Mouse (Mus musculus) left cerebral cortex, postnatal 10 days (tissue): ENCODE data around the gene Veph1. TPM values are rescaled to one million over a fixed set of nuclear protein-coding genes. Genes with fewer than 3 reads are reported as not detected.
A peak's percentile ranks its signal among the peaks of the same experiment; 100 is the strongest.

Experiments
- DNase-seq, 2 experiments: peaks; one replicate each; pipeline ENCODE4 v3.0.0; 2021 to 2022; ENCODE audit warnings: low spot score in 2 of 2, mixed read lengths in 1 of 2; ENCODE audit errors: extremely low spot score in 1 of 2
- intact Hi-C: fragments of 180-260 bp; cut with DNase I; formaldehyde crosslinking; loops from one replicate; pipeline ENCODE4 v1.15.1; 2025
- total RNA-seq, 2 experiments: library from RNA; stranded (reverse); gene quantifications; 2 replicates each; pipeline ENCODE4 v1.2.3; 2021

Veph1 gene
- total RNA-seq, 2 experiments from 2014 or later: 0.34 TPM

GRCm38 (mm10) chr3:66056912-66057311 is 239.7 kb downstream of the Veph1 start:
- no peak for DNase-seq
- intact Hi-C loops: no loop called here

GRCm38 (mm10) chr3:66055652-66056051 is 241.0 kb downstream of the Veph1 start:
- intact Hi-C loops: no loop called here
- DNase-seq: no peak

GRCm38 (mm10) chr3:66050092-66050886 is 246.3 kb downstream of the Veph1 start:
- intact Hi-C loops: no loop called here

GRCm38 (mm10) chr3:66040857-66041494 is 255.7 kb downstream of the Veph1 start:
- DNase-seq: no peak
- intact Hi-C loops: no loop called here

More at GRCm38 (mm10) chr3:66050092-66050886, 246.3 kb downstream of the Veph1 start:
- peak in 1 of 2 experiments; percentile 12 for DNase-seq

- DNase-seq: no peak
- intact Hi-C loops: no loop called here
Measured at GRCm38 (mm10) chr3:66035226-66035625, 261.4 kb downstream of the Veph1 start.

GRCm38 (mm10) chr3:66033346-66033745 is 263.3 kb downstream of the Veph1 start:
- DNase-seq: no peak
- intact Hi-C loops: no loop called here

- intact Hi-C loops: no loop called here
Measured at GRCm38 (mm10) chr3:66025454-66025853, 271.2 kb downstream of the Veph1 start.

GRCm38 (mm10) chr3:66024220-66024792 is 272.3 kb downstream of the Veph1 start:
- no peak for DNase-seq
- intact Hi-C loops: no loop called here

More at GRCm38 (mm10) chr3:66025454-66025853, 271.2 kb downstream of the Veph1 start:
- DNase-seq: no peak

GRCm38 (mm10) chr3:66019171-66019570 is 277.5 kb downstream of the Veph1 start:
- no peak for DNase-seq
- intact Hi-C loops: no loop called here

GRCm38 (mm10) chr3:66007632-66008401 is 288.8 kb downstream of the Veph1 start:
- intact Hi-C loops: loop anchor here (5.0 to 10.0 kb wide), 2 partner anchors 229 to 1337 kb away; no protein-coding TSS in a partner anchor
- no peak for DNase-seq

GRCm38 (mm10) chr3:66004989-66005388 is 291.6 kb downstream of the Veph1 start:
- intact Hi-C loops: loop anchor here (5.0 to 10.0 kb wide), 2 partner anchors 232 to 1340 kb away; no protein-coding TSS in a partner anchor
- DNase-seq: no peak

GRCm38 (mm10) chr3:66004220-66004951 is 292.3 kb downstream of the Veph1 start:
- no peak for DNase-seq
- intact Hi-C loops: loop anchor here (10.0 kb wide), 1 partner anchor 1340 kb away; no protein-coding TSS in a partner anchor

Other genes with a start within 250 kb of the Veph1 start
- gene Ptx3, start 76.9 kb downstream of the Veph1 start, total RNA-seq: 1 to 10 TPM in 1 of 2 experiments, under 1 TPM in 1; 0.62 to 1.6 TPM